In the genomic region with DNA sequence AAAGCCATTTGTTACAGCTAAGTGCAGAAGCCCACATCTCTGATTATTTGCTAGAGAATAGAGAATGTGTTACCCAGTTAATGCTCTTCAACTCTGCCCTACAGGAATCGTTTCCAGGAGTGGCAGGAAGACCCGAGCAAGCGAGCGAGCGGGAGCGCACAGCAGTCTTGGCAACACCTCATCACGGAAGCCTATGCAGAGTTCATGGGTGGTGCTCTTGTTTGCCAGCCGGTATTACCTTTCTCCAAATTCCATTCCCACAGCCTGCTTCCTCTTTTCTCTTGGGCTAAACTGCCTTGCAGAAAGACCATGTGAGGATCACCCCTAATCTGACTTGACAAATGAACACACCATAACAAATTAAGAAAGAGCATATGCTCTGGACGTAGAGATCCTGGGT, we compare ENCODE assay signal across 11 mouse cellular contexts.
"Had no signal": no experiment of that assay in that cellular context is flagged by ENCODE, and none has a peak within 500 bp of the region (broad histone marks: within the 10 kb centered on the region; RNA-seq: fewer than 3 reads in every experiment).

No protein-coding gene starts in this region.

- H3K9me3 ChIP-seq: liver, embryonic 13.5 days had no signal

- H3K4me2 ChIP-seq: liver, embryonic 13.5 days; midbrain, embryonic 11.5 days had no signal

- DNase-seq: kidney, adult 18-20 months; kidney, adult 9 months; kidney, postnatal 14 days; kidney, postnatal 4 days; left cerebral cortex, postnatal 4 days; liver, embryonic 13.5 days; lung, adult 2 months; midbrain, embryonic 14.5 days; thymus, postnatal 25 days had no signal

- H3K4me3 ChIP-seq: liver, embryonic 13.5 days had no signal

- H3K36me3 ChIP-seq: liver, embryonic 13.5 days had no signal

- H3K27me3 ChIP-seq: liver, embryonic 13.5 days had no signal

- H3K9ac ChIP-seq: liver, embryonic 13.5 days had no signal

- H3K27ac ChIP-seq: liver, embryonic 13.5 days; macrophage had no signal
